Mouse (Mus musculus) C2C12 (cell line): Measurements from ENCODE around the gene A4galt.

Source experiments
- CTCF ChIP-seq: IDR thresholded peaks from one replicate; pipeline ENCODE4 v1.5.1; 2011; ENCODE audit not compliant: control insufficient read depth, insufficient read depth, insufficient read length
- FOSL1 ChIP-seq: IDR thresholded peaks from one replicate; pipeline ENCODE4 v1.8.0; 2011; ENCODE audit warnings: mild to moderate bottlenecking, low read length; ENCODE audit not compliant: poor library complexity, insufficient read depth, severe bottlenecking
- MYOG ChIP-seq: IDR thresholded peaks from one replicate; pipeline ENCODE4 v1.6.1; 2011; ENCODE audit not compliant: control insufficient read depth, insufficient read length; ENCODE audit errors: extremely low read depth
- USF1 ChIP-seq: IDR thresholded peaks from one replicate; pipeline ENCODE4 v1.6.1; 2011; ENCODE audit warnings: low read depth, mild to moderate bottlenecking, control low read depth, moderate library complexity

GRCm38 (mm10) chr15:83290899-83291298, 39.3 kb upstream of the A4galt start:
- TF ChIP-seq CTCF (no peak), USF1 (no peak), MYOG (no peak), FOSL1 (no peak)
